Mouse (Mus musculus) right cerebral cortex, adult 18-20 months (tissue): ENCODE results near the gene Olfr412.

Experiments used
- DNase-seq: peaks from one replicate; pipeline ENCODE4 v3.0.0; 2022; ENCODE audit warnings: mixed read lengths

Olfr412 gene

GRCm38 (mm10) chr11:74361769-74362168, at the start of gene Olfr412:
TSS of gene Olfr412 (plus strand) at chr11:74362069.
- DNase-seq: no peak

DNA sequence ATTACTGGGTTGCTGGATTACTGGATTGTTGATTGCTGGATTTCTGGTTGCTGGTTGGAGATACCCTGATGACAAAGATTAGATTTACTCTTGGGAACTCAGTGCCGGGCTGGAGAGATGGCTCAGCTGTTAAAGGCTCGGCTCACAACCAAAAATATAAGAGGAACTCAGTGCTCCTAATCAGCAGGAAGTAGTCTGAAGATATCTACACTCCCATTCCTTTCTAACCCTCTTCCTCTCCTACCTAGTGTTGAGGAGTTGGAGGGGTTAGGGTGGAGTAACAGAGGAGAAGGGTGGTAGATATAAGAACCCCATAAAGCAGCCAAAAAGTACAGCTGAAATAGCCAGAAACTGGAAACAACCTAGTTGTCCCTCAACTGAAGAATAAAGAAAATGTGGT, 35.8 kb upstream of the Olfr412 start:
- DNase-seq: no peak

GRCm38 (mm10) chr11:74328781-74329180, 33.1 kb upstream of the Olfr412 start:
- DNase-seq: no peak

DNA sequence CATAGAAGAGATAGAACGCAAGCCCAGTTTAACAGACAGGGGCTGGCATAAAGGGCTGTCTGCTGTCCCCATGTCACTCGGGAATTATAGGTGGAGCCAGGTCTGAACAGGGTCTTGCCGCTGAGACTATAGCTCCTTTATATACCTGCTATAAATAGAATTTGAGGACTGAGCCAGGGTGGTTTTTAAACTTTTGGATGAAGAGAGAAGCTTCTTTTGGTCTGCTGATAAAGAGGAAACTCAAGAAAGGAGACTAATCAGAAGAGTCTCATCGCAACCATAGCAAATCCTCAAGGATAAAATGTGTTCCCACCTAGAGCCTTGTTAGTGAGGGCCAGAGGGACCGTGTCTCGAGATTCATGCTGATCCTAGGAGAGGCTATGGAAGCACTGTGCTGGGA, 23.9 kb upstream of the Olfr412 start, which contains the start of gene Olfr410:
Gene Olfr410 (minus strand): TSS at position 101 of the 400 bp plus-strand sequence.
- DNase-seq: no peak

DNA sequence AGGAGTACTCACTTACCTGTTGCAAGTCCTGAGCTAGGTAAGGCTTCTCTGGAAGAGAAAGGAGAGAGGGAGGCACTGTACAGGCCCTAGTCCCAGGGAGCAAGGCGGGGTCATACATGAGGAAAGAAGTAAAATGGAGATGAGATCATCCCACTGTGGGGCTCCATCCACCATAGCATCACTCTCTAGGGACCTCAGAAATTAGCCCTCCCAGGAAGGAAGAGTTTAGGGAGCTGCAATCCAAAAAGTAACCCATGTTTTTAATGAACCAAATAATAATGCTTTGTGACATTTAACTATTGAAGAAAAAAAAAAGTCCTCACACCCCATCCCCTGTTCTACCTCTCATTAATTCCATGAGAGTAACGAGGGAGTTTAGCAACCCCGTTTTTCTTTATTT, 9.3 kb upstream of the Olfr412 start, which contains the start of gene Olfr411:
Gene Olfr411 (minus strand): TSS at position 101 of the 400 bp plus-strand sequence.
- no peak for DNase-seq

GRCm38 (mm10) chr11:74371393-74372100, 9.7 kb downstream of the Olfr412 start:
- DNase-seq: peak; percentile 74

DNA sequence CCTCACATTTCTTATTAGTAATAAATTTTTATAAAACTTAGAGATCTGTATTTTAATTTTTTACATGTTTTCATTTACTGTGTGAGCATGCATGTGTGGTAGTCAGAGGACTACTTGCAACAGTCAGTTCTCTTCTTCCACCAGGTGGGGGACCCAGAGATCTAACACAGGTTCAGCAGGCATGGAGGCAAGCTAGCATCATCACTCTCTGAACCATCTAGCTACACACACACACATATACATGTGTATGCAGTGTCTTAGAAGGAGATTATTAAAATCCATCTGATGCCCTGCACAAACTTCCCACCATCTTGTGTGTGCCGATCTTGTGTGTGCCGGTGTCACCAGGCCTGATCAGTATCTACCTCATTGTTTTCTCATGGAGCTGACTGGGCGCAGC, 15.0 kb downstream of the Olfr412 start:
- DNase-seq: peak; percentile 75

GRCm38 (mm10) chr11:74379166-74379873, 17.5 kb downstream of the Olfr412 start:
- no peak for DNase-seq

DNA sequence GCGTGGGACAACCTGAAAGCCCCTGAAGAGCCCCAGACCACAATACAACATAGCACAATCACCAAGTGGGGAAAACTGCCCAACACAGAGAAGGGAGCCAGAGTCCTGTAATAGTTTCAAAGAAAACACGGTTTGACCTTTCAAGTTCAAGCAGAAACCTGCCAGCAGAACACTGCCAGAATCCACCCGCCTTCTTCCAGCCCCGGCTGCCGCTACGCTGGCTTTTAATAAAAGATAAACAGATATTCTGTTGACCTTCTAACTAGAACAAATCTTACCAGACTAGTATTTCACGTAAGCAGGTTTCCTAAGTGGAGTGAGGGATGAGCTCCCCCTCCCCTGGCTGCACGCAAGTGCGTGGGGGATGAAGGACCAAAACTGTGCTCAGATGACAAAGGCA, 23.8 kb downstream of the Olfr412 start:
- DNase-seq: no peak

- no peak for DNase-seq
These were observed 25.3 kb downstream of the Olfr412 start for GRCm38 (mm10) chr11:74387203-74387602.

- no peak for DNase-seq
These were observed 30.0 kb downstream of the Olfr412 start for GRCm38 (mm10) chr11:74391899-74392298.

GRCm38 (mm10) chr11:74392903-74393302, 31.0 kb downstream of the Olfr412 start:
- no peak for DNase-seq

- DNase-seq: no peak
These were observed 31.6 kb downstream of the Olfr412 start for GRCm38 (mm10) chr11:74393489-74393888.

DNA sequence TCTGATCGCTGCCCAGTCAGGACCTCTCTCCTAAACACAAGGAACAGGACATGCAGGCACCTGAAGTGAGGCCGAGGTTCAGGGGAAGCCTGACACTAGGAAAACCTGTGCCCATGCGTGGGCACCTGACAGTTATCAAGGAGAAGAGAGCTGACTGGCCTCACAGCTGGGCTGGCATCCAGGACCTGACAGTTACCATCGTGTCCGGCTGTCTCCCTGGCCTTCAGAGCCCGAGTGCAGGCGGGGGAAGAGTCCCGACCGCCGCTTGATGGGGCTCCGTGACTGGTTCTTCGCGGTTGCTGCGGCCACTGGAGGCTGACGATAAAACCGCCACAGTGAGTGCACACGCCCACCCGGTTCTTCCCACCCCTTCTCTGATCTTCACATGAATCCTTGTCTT, 33.7 kb downstream of the Olfr412 start:
- DNase-seq: no peak

GRCm38 (mm10) chr11:74402126-74402525, 40.3 kb downstream of the Olfr412 start:
- no peak for DNase-seq

DNA sequence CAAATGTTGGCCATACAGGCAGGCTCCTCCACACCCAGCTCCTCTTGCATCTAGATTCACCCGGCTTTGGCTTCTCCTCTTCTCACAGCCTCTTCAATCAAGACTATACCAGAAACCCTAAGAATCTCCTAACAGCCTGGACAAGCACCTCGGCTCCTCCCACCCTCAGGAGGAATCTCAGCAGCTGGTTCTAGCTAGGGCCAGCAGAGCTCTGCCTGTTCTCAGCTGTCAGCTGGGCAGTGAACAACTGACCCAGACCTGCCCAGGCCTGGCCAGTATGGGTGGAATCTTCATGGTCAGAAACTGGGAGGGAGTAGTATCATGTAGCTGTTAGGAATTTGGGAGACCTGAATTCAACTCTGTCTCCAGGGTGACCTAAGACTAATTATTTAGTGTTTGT, 42.3 kb downstream of the Olfr412 start:
- no peak for DNase-seq

DNA sequence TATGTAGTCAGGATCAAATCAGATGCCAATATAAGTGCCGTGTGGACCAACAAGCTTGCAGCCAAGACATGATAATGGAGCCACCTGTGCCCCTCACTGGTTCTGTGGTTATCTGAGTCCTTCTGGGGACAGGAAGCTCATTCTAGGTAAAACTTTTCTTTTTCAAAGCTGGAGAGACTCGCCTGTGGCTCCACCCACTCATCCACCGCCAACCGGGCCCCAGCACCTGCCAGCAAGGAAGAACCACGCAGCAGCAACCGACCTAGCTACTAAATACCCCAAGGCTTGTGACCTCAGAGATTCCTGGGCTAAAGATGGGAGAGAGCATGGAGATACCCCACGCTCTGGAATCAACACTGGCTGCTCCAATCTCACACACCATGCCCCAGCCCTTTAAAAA, 43.3 kb downstream of the Olfr412 start:
- no peak for DNase-seq

- DNase-seq: peak; percentile 91
These were observed 46.9 kb downstream of the Olfr412 start for GRCm38 (mm10) chr11:74408587-74409446.

GRCm38 (mm10) chr11:74409447-74409754, 47.5 kb downstream of the Olfr412 start:
- DNase-seq: peak; percentile 24

DNA sequence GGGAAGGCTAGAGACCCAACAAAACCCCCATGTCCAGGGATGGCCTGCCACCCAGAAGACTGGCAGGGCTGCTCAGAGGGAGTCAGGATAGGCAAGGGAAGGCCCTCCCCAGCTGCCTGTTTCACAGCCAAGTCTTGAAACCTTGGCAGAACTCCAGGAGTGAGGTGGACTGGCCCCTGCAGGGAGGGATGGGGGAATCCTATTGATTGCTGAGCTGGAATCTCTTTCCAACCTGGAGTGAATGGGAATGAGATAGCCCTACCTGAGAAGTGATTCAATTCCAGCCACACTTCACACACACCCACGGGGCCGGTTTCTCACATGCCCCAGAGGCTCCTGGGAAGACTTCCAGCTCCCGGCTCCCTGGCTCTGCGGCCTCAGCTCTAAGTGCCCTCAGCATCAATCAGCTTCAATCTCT, 47.9 kb downstream of the Olfr412 start:
- DNase-seq: peak; percentile 45

- no peak for DNase-seq
These were observed 50.1 kb downstream of the Olfr412 start for GRCm38 (mm10) chr11:74411943-74412342.

DNA sequence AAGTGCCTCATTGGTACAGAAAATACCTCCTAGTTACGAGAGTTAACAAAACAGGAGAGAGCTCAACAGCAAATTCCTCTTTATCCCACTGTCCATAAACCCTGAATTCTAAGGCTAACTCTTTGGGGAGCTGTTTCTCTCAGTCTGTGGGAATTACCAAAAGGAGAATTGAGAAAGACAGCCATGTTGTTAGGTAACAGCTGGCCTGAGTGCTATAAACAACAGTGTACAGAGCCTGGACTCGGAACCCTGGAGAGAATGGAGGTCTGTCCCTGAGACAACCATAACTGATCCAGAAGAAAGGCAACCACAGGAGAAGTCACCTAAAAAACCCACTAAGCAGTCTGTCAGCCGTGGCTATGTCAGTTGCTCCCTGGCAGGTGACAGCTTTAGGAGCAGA, 50.6 kb downstream of the Olfr412 start:
- DNase-seq: no peak

DNA sequence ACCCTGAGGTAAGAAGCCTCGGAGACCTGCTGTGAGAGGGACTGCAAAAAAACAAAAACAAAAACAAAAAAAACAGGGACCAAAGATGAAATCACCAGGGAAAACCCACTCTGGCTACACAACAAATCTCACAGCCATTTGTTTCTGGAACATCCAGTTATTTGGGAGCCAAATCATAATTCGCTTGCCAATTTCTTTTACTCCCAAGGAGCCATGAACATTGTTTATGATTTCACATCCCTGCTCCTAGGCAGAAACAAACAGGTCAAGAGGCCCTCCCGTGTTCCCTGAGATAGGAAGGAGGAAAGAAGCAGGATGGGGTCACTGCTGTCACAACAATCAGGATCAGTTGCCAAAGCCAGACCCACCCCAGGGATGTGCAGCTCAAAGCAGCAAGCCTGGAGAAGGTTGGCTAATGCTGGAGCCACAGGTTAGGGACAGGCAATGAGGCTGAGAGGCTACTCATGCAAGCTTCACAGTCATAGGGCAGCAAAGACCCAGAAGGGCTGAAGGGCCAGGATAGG, 51.6 kb downstream of the Olfr412 start:
- no peak for DNase-seq
